Mouse (Mus musculus) T-helper 2 cell (primary cell): ENCODE data around the gene Cnot1.
"Not testable (repeated sequence)": the region's sequence is repeated elsewhere in the genome, so short reads cannot be mapped to it uniquely, and the experiment has no call there.

Experiments used
- in situ Hi-C: fragments of 300-600 bp; cut with MboI, MseI; formaldehyde crosslinking; loops from one replicate; pipeline ENCODE4 v1.15.1; 2025; ENCODE audit warnings: high pct_unique_total_duplicates

The Cnot1 gene

GRCm38 (mm10) chr8:95807331-95807843, at the start of gene Cnot1:
TSS of gene Cnot1 (minus strand) at chr8:95807464.
- in situ Hi-C loops: loop anchor here (25.0 kb wide), 1 partner anchor 970 kb away; the partner anchor contains the start of genes Ciapin1 and Coq9

DNA sequence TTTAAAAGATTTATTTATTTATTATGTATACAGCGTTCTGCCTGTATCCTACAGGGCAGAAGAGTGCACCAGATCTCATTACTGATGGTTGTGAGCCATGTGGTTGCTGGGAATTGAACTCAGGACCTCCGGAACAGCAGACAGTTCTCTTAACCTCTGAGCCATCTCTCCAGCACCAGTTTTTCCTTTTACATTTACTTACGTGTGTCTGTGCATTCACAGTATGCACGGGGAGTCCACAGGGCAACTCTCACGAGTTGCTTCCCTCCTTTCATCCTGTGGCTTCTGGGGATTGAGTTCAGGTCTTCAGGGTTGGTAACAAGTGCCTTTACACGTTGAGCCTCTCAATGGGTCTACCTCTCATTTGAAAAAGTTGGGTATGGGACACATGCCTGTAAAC, 46.9 kb upstream of the Cnot1 start:
- in situ Hi-C loops: no loop called here

DNA sequence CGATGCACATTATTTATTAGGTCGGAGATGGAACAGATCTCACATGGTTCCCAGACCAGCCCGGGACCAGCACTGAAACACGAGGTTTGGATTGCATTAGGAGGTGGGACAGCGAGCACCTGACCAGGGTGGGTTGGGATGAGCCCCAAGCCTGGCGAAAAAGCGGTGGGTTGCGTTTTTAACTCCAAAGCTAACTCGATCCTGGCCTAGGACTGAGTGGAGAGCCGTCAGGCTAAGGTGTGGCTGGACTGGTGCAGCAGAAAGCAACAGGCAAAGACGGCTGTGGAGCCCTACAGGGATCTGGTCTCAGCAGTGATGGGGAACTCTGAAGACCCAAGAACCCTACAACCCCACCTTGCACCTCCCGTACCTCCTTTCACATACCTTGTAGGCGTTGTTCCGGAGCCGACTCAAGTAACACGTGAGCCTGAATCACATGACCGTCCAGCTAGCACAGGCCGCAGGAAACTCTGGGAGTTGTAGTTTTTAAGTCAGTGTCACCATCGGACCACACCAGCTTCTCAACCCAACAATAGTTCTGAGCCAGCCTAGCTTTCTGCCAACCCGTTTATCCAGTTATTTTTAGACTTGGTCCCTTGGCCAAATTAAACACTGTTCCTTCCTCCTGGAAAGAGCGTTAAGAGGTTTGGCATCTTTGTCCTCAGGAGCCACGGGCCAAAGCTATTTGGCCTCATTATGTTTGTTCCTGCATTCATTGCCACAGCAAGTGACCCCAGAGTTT, 46.0 kb upstream of the Cnot1 start, which contains the start of gene Slc38a7:
Gene Slc38a7, minus strand, starts transcription at position 438 of the 742 bp plus-strand sequence.
- in situ Hi-C loops: no loop called here

GRCm38 (mm10) chr8:95852290-95852689, 45.0 kb upstream of the Cnot1 start:
- in situ Hi-C loops: no loop called here

GRCm38 (mm10) chr8:95850326-95850725, 43.1 kb upstream of the Cnot1 start:
- in situ Hi-C loops: no loop called here

- in situ Hi-C loops: loop anchor here (10.0 kb wide), 1 partner anchor 494 kb away; the partner anchor contains the start of gene Mmp15
Observed at GRCm38 (mm10) chr8:95848734-95849464, 41.6 kb upstream of the Cnot1 start.

DNA sequence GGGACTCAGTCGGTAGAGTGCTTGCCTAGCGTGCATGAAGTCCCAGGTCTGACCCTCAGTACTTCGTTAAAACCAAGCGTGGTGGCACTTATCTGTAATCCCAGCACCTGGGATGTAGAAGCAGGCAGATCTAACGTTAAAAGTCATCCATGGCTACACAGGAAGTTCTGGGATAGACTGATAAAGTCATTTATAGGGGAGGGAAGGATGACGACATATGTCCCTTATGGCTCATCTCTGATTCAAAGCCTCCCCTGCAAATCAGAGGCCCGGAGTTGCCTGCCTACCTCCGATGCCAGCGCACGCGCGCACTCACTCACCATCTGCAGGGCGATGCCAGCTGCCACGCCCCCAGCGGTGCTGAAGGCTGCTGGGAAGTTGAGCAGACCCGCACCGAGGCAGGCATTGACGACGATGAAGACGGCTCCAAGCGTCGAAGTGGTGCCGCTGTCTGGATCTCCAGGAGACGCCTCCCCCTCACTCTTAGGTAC, 40.8 kb upstream of the Cnot1 start:
- in situ Hi-C loops: loop anchor here (10.0 kb wide), 1 partner anchor 493 kb away; the partner anchor contains the start of gene Mmp15

DNA sequence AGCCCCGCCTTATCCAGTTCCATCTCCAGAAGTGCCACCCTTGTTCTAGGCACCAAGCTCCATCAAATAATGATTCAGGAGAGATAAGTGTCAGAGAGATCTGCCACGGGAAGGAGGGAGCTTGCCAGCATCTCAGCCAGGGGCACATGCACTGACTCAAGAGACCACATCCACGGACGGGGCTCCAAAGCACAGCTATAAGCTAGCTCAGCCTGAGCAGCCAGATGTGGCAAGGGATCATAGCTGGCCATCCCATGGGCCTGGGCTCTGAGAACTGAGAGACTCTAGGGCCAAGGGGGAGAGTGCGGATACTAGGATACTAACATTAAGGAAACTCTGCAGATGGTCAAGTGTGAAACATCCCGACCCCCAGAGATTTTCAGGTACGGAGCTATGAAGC, 37.8 kb upstream of the Cnot1 start:
- in situ Hi-C loops: loop anchor here (10.0 kb wide), 1 partner anchor 490 kb away; the partner anchor contains the start of gene Mmp15

DNA sequence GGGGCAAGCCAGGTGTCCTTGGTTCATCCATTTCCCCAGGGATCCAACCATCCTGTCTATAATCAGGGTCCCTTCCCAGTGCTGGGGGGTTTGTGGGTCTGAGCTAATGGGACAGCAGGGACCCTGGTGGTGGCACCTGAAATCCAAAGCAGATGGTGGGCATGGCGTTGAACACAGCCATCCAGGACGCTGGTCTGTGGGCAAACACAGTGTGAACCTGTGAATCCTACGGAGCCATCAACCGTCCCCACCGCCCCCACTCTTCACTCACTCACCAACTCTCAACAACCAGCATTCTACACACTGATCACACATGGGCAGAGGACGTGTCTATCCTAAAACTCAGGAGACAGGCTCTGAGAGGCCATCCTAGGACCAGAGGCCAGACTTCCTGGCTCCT, 36.7 kb upstream of the Cnot1 start:
- in situ Hi-C loops: loop anchor here (10.0 kb wide), 1 partner anchor 489 kb away; the partner anchor contains the start of gene Mmp15

DNA sequence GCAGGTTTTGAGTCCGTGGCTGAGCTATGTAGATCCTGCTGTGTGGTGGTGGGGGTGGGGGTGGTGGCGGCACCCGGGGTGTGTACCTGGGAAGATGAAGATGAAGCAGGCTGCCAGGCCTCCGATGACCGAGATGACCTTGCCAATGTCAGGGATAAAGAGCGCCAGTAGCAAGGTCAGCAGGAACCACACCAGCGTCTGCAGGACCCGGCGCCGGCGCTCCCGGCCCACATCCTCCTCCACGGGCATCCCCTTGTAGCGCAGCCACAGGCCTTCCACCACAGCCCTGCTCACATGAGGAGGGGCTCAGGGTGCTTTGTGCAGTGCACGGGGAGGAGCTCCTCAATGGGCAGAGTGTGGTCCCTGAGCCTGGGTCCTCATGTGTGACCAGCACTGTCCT, 34.2 kb upstream of the Cnot1 start:
- in situ Hi-C loops: loop anchor here (10.0 kb wide), 1 partner anchor 487 kb away; the partner anchor contains the start of gene Mmp15

GRCm38 (mm10) chr8:95839289-95839688, 32.0 kb upstream of the Cnot1 start:
- in situ Hi-C loops: no loop called here

DNA sequence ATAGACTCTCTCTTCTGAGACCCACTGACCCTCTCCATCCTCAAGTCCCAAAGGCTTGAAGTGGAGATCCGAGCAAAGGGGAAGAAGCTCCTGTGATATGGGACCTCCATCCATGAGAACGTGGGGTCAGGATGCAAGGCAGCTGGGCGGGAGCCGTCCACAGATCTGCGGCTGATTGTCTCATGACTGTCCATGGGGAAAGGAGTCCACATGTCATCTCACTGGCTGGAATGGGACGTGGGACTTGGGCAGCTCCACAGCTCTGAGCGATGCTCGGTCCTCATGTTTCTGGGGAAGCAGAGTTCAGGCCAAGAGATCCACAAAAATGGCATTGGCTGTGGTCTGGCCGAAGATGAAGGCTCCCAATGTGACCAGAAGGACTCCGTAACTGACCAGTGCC, 30.0 kb upstream of the Cnot1 start:
- in situ Hi-C loops: no loop called here

DNA sequence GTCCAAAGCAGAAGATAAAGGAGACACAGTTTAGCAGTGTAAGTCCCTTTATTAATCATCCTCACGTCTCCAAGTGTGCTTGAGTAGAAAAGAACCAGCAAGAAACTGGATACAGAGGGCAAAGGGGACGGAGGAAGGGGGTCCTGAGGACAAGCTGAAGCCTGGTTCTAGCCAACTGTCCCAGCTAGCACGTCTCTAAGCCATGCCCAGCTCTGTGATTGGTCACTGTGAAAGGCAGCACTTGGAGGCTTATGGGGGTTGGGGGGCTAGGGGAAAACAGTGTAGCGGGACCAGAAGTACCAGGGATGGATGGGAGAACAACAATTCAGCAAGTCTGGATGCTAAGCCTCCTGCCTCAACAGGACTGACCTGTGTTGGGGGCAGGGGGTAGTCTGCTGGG, 28.6 kb upstream of the Cnot1 start:
- in situ Hi-C loops: no loop called here

DNA sequence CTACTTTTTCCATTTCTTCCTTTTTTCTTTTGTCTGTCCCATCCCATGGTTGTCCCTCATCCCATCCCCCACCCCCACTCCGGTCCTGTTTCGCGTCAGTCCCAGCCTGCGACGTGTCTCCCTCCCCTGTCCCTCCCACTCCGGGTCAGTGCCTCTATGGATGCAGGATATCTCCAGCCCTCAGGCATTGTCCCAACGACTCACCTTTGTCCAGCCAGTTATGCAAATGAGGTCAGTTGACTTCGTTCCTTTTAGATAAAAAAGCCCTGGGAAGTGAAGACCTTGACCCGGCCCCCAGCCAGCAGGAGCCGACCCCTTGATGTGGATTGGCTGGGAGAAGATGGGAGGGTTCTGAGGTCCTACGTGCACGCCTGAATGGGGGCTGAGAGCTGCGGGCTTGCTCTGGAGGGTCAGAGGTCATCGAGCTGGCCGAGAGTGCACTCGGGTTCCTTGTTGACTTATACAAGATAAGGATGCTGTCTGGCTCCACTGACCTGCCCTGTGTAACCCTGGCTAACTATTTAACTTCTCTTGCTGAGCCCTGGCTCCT, 26.2 kb upstream of the Cnot1 start:
- in situ Hi-C loops: loop anchor here (5.0 kb wide), 1 partner anchor 231 kb away; no protein-coding TSS in a partner anchor

- in situ Hi-C loops: loop anchor here (5.0 kb wide), 1 partner anchor 231 kb away; no protein-coding TSS in a partner anchor
Observed at GRCm38 (mm10) chr8:95832603-95833434, 25.6 kb upstream of the Cnot1 start.

- in situ Hi-C loops: loop anchor here (5.0 kb wide), 1 partner anchor 228 kb away; no protein-coding TSS in a partner anchor
Observed at GRCm38 (mm10) chr8:95830144-95830543, 22.9 kb upstream of the Cnot1 start.

GRCm38 (mm10) chr8:95825162-95825561, 17.9 kb upstream of the Cnot1 start, which contains the start of gene Sap18b:
TSS of gene Sap18b (plus strand) at chr8:95825346.
- in situ Hi-C loops: not testable (repeated sequence)

- in situ Hi-C loops: loop anchor here (25.0 kb wide), 1 partner anchor 985 kb away; the partner anchor contains the start of genes Ciapin1 and Coq9
Observed at GRCm38 (mm10) chr8:95822699-95823098, 15.4 kb upstream of the Cnot1 start.

DNA sequence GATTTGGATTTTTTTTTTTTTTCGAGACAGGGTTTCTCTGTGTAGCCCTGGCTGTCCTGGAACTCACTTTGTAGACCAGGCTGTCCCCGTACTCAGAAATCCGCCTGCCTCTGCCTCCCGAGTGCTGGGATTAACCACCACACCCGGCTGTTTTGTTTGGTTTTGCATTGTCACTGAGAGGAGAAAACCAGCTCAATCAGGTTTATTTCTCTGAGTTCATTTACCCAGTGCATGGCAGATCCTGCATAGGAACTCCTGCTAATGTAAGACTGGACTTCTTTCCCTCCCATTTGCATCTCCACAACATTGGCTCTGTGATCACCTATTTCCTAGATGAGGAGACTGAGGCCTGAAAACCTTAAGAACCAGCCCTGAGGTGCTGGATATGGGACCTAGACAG, 14.8 kb upstream of the Cnot1 start:
- in situ Hi-C loops: loop anchor here (25.0 kb wide), 1 partner anchor 985 kb away; the partner anchor contains the start of genes Ciapin1 and Coq9

- in situ Hi-C loops: loop anchor here (25.0 kb wide), 1 partner anchor 984 kb away; the partner anchor contains the start of genes Ciapin1 and Coq9
Observed at GRCm38 (mm10) chr8:95821266-95821665, 14.0 kb upstream of the Cnot1 start.
